In genomic region chr2:29100822-29101534, GRCm38 (mm10) we compare ENCODE assay signal across 10 mouse cellular contexts. TPM values are rescaled to one million over a fixed set of nuclear protein-coding genes. Genes with fewer than 3 reads are reported as not detected.
A peak's percentile ranks its signal among the peaks of the same experiment; 100 is the strongest.
DNase-seq lines count a peak whose midpoint lies in the region; ATAC-seq lines count a peak whose summit lies in the region.
"Had no signal": no experiment of that assay in that cellular context is flagged by ENCODE, and none has a peak within 500 bp of the region (broad histone marks: within the 10 kb centered on the region; RNA-seq: fewer than 3 reads in every experiment).

No protein-coding gene starts in this region.

- H3K4me1 ChIP-seq in embryonic facial prominence, embryonic 13.5 days, result no peaks in the 10 kb centered on the region; the same call in 1 of the 2 replicates
- no peaks in the 10 kb centered on the region for H3K4me1 ChIP-seq in embryonic facial prominence, embryonic 10.5 days
- H3K4me1 ChIP-seq in hindbrain, embryonic 12.5 days, result no peaks in the 10 kb centered on the region

- no peaks in the 10 kb centered on the region for H3K27me3 ChIP-seq in embryonic facial prominence, embryonic 13.5 days
- H3K27me3 ChIP-seq in embryonic facial prominence, embryonic 10.5 days (replicated peaks; ENCODE audit: low read depth, poor library complexity, severe bottlenecking), result no peaks in the 10 kb centered on the region
- no peaks in the 10 kb centered on the region for H3K27me3 ChIP-seq in hindbrain, embryonic 12.5 days

- no peak for DNase-seq in embryonic facial prominence, embryonic 10.5 days (ENCODE audit: low spot score)
- DNase-seq in 3T3-L1 (ENCODE audit: low read depth, low spot score) (peak; percentile 77), adipocyte (ENCODE audit: low spot score) (peak; percentile 16)
- DNase-seq in kidney, postnatal 36 days, result peak; percentile 15 to 16
- DNase-seq in B cell, adult 2 months, result no peak
- DNase-seq in layer of hippocampus, postnatal 10 days (ENCODE audit: low spot score in 2 of 2), result no peak
- DNase-seq: gastrocnemius, postnatal 36 days had no signal

- no peak overlapping the region for H3K4me3 ChIP-seq in embryonic facial prominence, embryonic 13.5 days
- H3K4me3 ChIP-seq in embryonic facial prominence, embryonic 10.5 days, result no peak overlapping the region
- H3K4me3 ChIP-seq in hindbrain, embryonic 12.5 days, result no peak overlapping the region
- H3K4me3 ChIP-seq: left cerebral cortex, adult 2 months had no signal

- WGBS in embryonic facial prominence, embryonic 13.5 days, result 71% methylated on average over 7 of the region's 7 CpGs
- 81% methylated on average over 7 of the region's 7 CpGs for WGBS in embryonic facial prominence, embryonic 10.5 days
- WGBS in hindbrain, embryonic 12.5 days, result 84% methylated on average over 7 of the region's 7 CpGs

- 0 out of 2 replicates have a peak overlapping the region, but pooled peaks have one; percentile 44 for H3K9ac ChIP-seq in embryonic facial prominence, embryonic 13.5 days
- no peak overlapping the region for H3K9ac ChIP-seq in hindbrain, embryonic 12.5 days

- H3K9me3 ChIP-seq in embryonic facial prominence, embryonic 13.5 days, result no peaks in the 10 kb centered on the region
- no peaks in the 10 kb centered on the region for H3K9me3 ChIP-seq in embryonic facial prominence, embryonic 10.5 days
- H3K9me3 ChIP-seq in hindbrain, embryonic 12.5 days (replicated peaks), result no peaks in the 10 kb centered on the region

- H3K4me2 ChIP-seq in embryonic facial prominence, embryonic 13.5 days, result peak overlapping the region; percentile 22; the same call in 1 of the 2 replicates
- no peak overlapping the region for H3K4me2 ChIP-seq in hindbrain, embryonic 12.5 days (replicated peaks)

- ATAC-seq in embryonic facial prominence, embryonic 13.5 days (ENCODE audit: insufficient number of reproducible peaks, insufficient read depth, low FRiP score, low TSS enrichment, low read depth), result no peak
- no peak for ATAC-seq in hindbrain, embryonic 12.5 days (ENCODE audit: low FRiP score)

- no peak overlapping the region for H3K27ac ChIP-seq in embryonic facial prominence, embryonic 13.5 days
- H3K27ac ChIP-seq in embryonic facial prominence, embryonic 10.5 days (replicated peaks), result no peak overlapping the region
- no peak overlapping the region for H3K27ac ChIP-seq in hindbrain, embryonic 12.5 days
- H3K27ac ChIP-seq: left cerebral cortex, adult 2 months had no signal

- H3K36me3 ChIP-seq in embryonic facial prominence, embryonic 13.5 days, result no peaks in the 10 kb centered on the region
- no peaks in the 10 kb centered on the region for H3K36me3 ChIP-seq in embryonic facial prominence, embryonic 10.5 days (replicated peaks)
- no peaks in the 10 kb centered on the region for H3K36me3 ChIP-seq in hindbrain, embryonic 12.5 days

RNA-seq across cellular contexts. Expression of gene Setx, which starts 23.0 kb away (rescaled TPM):
- polyA plus RNA-seq in embryonic facial prominence, embryonic 13.5 days (2015; fragmentation: Nextera tagmentation; extraction: Ambion mirVana), result 12.8 and 13.2 TPM in 2 replicates
- 12.3 and 14.0 TPM in 2 replicates for polyA plus RNA-seq in embryonic facial prominence, embryonic 10.5 days (2016; fragmentation: Nextera tagmentation; extraction: Ambion mirVana)
- total RNA-seq in layer of hippocampus, postnatal 10 days (2021), result 10 to 100 TPM; 48.1 to 49.4 TPM
- polyA plus RNA-seq in hindbrain, embryonic 12.5 days (2016; fragmentation: Nextera tagmentation; extraction: Ambion mirVana), result 17.4 and 20.0 TPM in 2 replicates

RNA-seq across cellular contexts. Expression of gene Ttf1, which starts 40.9 kb away (rescaled TPM):
- 11.3 and 11.5 TPM in 2 replicates for polyA plus RNA-seq in embryonic facial prominence, embryonic 13.5 days (2015; fragmentation: Nextera tagmentation; extraction: Ambion mirVana)
- 10.4 and 13.9 TPM in 2 replicates for polyA plus RNA-seq in embryonic facial prominence, embryonic 10.5 days (2016; fragmentation: Nextera tagmentation; extraction: Ambion mirVana)
- total RNA-seq in layer of hippocampus, postnatal 10 days (2021), result 10 to 100 TPM; 10.5 to 12.0 TPM
- 11.5 and 12.0 TPM in 2 replicates for polyA plus RNA-seq in hindbrain, embryonic 12.5 days (2016; fragmentation: Nextera tagmentation; extraction: Ambion mirVana)

RNA-seq across cellular contexts. Expression of gene Cfap77, which starts 46.1 kb away (rescaled TPM):
- 0.39 and 0.54 TPM in 2 replicates for polyA plus RNA-seq in embryonic facial prominence, embryonic 13.5 days (2015; fragmentation: Nextera tagmentation; extraction: Ambion mirVana)
- 0.75 and 1.2 TPM in 2 replicates for polyA plus RNA-seq in embryonic facial prominence, embryonic 10.5 days (2016; fragmentation: Nextera tagmentation; extraction: Ambion mirVana)
- total RNA-seq in layer of hippocampus, postnatal 10 days (2021), result 1 to 10 TPM in 1 of 2 experiments, under 1 TPM in 1; 0.64 to 1.2 TPM
- polyA plus RNA-seq in hindbrain, embryonic 12.5 days (2016; fragmentation: Nextera tagmentation; extraction: Ambion mirVana), result 0.40 and 0.82 TPM in 2 replicates
- total RNA-seq: gastrocnemius, postnatal 36 days had no signal

Comparison
In these comparisons a context has a peak if more than half of its experiments do, and no peak if none do; other contexts are left out.
1. DNase-seq: peak in 3T3-L1 (single experiment), adipocyte (single experiment) and kidney, postnatal 36 days (2 of 2); none in embryonic facial prominence, embryonic 10.5 days (single experiment), B cell, adult 2 months (0 of 2) and layer of hippocampus, postnatal 10 days (0 of 2).